Mouse (Mus musculus) gastrocnemius, adult 18-20 months (tissue): Measurements from ENCODE around the gene Skida1. TPM values are rescaled to one million over a fixed set of nuclear protein-coding genes. Genes with fewer than 3 reads are reported as not detected.

Source experiments
- DNase-seq: peaks from one replicate; pipeline ENCODE4 v3.0.0; 2021; ENCODE audit warnings: low spot score
- microRNA-seq: library from miRNA; unstranded; fragments of <30 nt; microRNA quantifications from one replicate; pipeline ENCODE4 v1.2.0, GENCODE M21; 2021
- total RNA-seq, 2 experiments: library from RNA; stranded (reverse); gene quantifications; 2 replicates each; pipeline ENCODE4 v1.2.3; 2021

The Skida1 gene
- total RNA-seq, 2 experiments from 2014 or later = 0.07 to 0.12 TPM

- DNase-seq = no peak
These were observed 26.0 kb downstream of the Skida1 start for GRCm38 (mm10) chr2:18022886-18023285.

GRCm38 (mm10) chr2:18019122-18019521, 29.7 kb downstream of the Skida1 start:
- DNase-seq = no peak

- DNase-seq = no peak
These were observed 31.5 kb downstream of the Skida1 start for GRCm38 (mm10) chr2:18017321-18017720.

- DNase-seq = no peak
These were observed 32.2 kb downstream of the Skida1 start for GRCm38 (mm10) chr2:18016639-18017038.

- no peak for DNase-seq
These were observed 33.3 kb downstream of the Skida1 start for GRCm38 (mm10) chr2:18015581-18015980.

- no peak for DNase-seq
These were observed 36.0 kb downstream of the Skida1 start for GRCm38 (mm10) chr2:18012866-18013265.

GRCm38 (mm10) chr2:18011226-18011625, 37.6 kb downstream of the Skida1 start:
- no peak for DNase-seq

GRCm38 (mm10) chr2:18005137-18005536, 43.7 kb downstream of the Skida1 start:
- DNase-seq = no peak

- no peak for DNase-seq
These were observed 44.6 kb downstream of the Skida1 start for GRCm38 (mm10) chr2:18004286-18004685.

- DNase-seq = no peak
These were observed 46.5 kb downstream of the Skida1 start for GRCm38 (mm10) chr2:18002306-18002705.

- no peak for DNase-seq
These were observed 52.0 kb downstream of the Skida1 start, which contains the start of gene H2al2a for GRCm38 (mm10) chr2:17996858-17997257. H2al2a (minus strand) TSS chr2:17996958.

Small RNA genes within 50 kb of the gene (microRNA-seq; reads per million reads assigned to microRNA genes)
- not detected for gene Mir7655

Other genes with a start within 250 kb of the Skida1 start
- not detected for gene H2al2a, start 52.1 kb downstream of the Skida1 start, total RNA-seq
- gene A930004D18Rik, start 11.3 kb downstream of the Skida1 start, total RNA-seq = under 1 TPM; 0.34 to 0.64 TPM
- gene Mllt10, start 6.2 kb upstream of the Skida1 start, total RNA-seq = 10 to 100 TPM; 21.8 to 23.2 TPM